Mouse (Mus musculus) kidney, adult 2 months (tissue): ENCODE measurements around the gene Gna12.

Source experiments
- CTCF ChIP-seq: fragments of 200-500 bp; conservative IDR thresholded peaks from 2 replicates; pipeline ENCODE4 v1.5.1; 2011; ENCODE audit warnings: low read depth, mild to moderate bottlenecking, control low read depth, low read length, moderate library complexity, mixed read lengths; ENCODE audit not compliant: insufficient read depth, insufficient read length
- POLR2A ChIP-seq: fragments of 200-500 bp; IDR thresholded peaks from one replicate; pipeline ENCODE4 v1.6.1; 2011; ENCODE audit warnings: low read depth, low read length, control low read depth

DNA sequence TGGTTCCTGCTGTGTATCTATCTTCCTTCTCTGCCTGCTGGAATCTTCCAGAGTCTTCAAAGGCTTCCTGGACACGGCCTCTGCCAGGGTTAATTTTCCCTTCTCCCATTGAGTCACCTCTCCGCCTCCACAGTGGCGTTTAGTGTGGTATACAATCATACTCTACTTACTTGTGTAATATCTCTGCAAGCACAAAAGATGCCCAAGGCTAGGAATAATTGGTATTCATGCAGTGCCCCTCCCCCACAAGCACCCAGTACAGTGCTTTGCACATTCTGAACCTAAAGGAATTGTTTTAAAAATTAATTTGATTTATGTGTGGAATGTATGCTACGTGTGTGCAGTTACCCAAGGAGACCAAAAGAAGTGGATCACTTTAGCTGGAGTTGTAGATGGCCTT, 10.6 kb downstream of the Gna12 start:
- no peak for TF ChIP-seq CTCF
- no peak for TF ChIP-seq POLR2A
